Mouse (Mus musculus) small intestine, adult 2 months (tissue): ENCODE results near the gene Gm10190.

ENCODE experiments used
- CTCF ChIP-seq: fragments of 200-500 bp; IDR thresholded peaks from 2 replicates; pipeline ENCODE4 v1.5.1; 2012; ENCODE audit warnings: low read depth, mild to moderate bottlenecking, control low read depth, inconsistent platforms, low read length, moderate library complexity, mixed read lengths; ENCODE audit not compliant: insufficient replicate concordance, insufficient read length; ENCODE audit errors: extremely low read depth
- POLR2A ChIP-seq: fragments of 200-500 bp; IDR thresholded peaks from 2 replicates; pipeline ENCODE4 v1.6.1; 2012; ENCODE audit warnings: low read depth, mild to moderate bottlenecking, control low read depth, inconsistent platforms, low read length, moderate library complexity

DNA sequence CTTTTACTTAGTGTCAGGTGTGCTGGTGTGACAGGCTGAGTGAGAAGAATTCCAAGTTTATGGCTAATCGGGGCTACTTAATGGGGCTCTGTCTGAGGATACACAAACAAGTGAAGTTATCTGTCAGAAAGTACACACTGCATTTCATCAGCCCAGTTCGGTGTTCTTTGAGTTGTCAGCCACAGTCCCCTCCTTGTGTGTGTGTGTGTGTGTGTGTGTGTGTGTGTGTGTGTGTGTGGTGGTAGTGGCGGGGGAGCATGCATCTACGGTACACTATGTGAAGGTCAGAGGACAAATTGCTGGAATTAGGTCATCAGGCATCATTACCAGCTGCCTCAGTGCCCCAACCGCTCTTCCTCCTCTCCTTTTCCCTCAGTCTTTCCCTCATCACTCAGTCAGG lies 47.9 kb downstream of the Gm10190 start:
- no peak for TF ChIP-seq POLR2A
- no peak for TF ChIP-seq CTCF
